18 mouse cellular contexts compared by ENCODE assay signal in the genomic region with DNA sequence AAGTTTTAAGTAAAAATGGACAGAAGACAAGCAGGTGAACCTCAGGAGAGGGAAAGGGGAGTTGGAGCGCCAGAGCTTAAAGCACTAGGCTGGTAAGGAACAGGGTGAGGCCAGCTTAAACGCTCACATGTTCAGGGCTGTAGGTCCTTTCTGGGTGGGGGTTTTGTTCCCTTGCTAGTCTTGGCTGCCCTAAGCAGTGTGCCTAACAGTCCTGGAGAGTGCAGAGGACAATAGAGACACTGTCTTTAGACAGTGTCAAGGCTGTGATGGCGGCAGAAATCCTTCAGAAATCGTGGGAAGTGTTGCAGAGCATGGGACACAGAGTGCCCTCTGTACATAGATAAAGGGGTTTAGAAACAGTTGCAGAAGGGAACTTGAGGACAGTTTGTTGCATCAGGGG. TPM values are rescaled to one million over a fixed set of nuclear protein-coding genes. Genes with fewer than 3 reads are reported as not detected.
DNase-seq lines count a peak whose midpoint lies in the region; ATAC-seq and TF ChIP-seq lines count a peak whose summit lies in the region.
"Had no signal": no experiment of that assay in that cellular context is flagged by ENCODE, and none has a peak within 500 bp of the region (broad histone marks: within the 10 kb centered on the region; RNA-seq: fewer than 3 reads in every experiment).

No protein-coding gene starts in this region.

- WGBS in midbrain, embryonic 12.5 days: 26% methylated on average over 4 of the region's 4 CpGs

- H3K4me1 ChIP-seq in testis, adult 2 months (ENCODE audit: control insufficient read depth, insufficient read depth, low read length): no peaks in the 10 kb centered on the region
- peaks cover 18% of the 10 kb centered on the region for H3K4me1 ChIP-seq in midbrain, embryonic 12.5 days
- H3K4me1 ChIP-seq: embryonic facial prominence, embryonic 12.5 days had no signal

- no peaks in the 10 kb centered on the region for H3K9me3 ChIP-seq in midbrain, embryonic 12.5 days
- H3K9me3 ChIP-seq: embryonic facial prominence, embryonic 12.5 days had no signal

- intact Hi-C loops in gastrocnemius, adult 2 months (cut with DNase I): no loop called here

- H3K27ac ChIP-seq in testis, adult 2 months (ENCODE audit: control insufficient read depth, insufficient read depth, low read depth, low read length): peak overlapping the region; percentile 1; the same call in 1 of the 2 replicates
- peak overlapping the region; percentile 75 for H3K27ac ChIP-seq in midbrain, embryonic 12.5 days (replicated peaks)
- no peak overlapping the region for H3K27ac ChIP-seq in gastrocnemius, adult 2 months
- H3K27ac ChIP-seq: embryonic facial prominence, embryonic 12.5 days; liver, embryonic 14.5 days had no signal

- H3K4me3 ChIP-seq in testis, adult 2 months (ENCODE audit: control insufficient read depth, low read depth, low read length): no peak overlapping the region
- no peak overlapping the region for H3K4me3 ChIP-seq in midbrain, embryonic 12.5 days
- H3K4me3 ChIP-seq in gastrocnemius, adult 2 months: no peak overlapping the region
- H3K4me3 ChIP-seq: embryonic facial prominence, embryonic 12.5 days had no signal

- DNase-seq in embryo, embryonic 10.5 days (ENCODE audit: low spot score): peak; percentile 12
- DNase-seq in embryo, embryonic 10 days (ENCODE audit: low spot score): no peak
- DNase-seq in testis, postnatal 10 days (ENCODE audit: low spot score): no peak
- DNase-seq in kidney, postnatal 4 days: no peak
- DNase-seq in kidney, postnatal 14 days: no peak
- no peak for DNase-seq in gastrocnemius, adult 2 months
- DNase-seq: cerebellum, adult 18-20 months; gastrocnemius, postnatal 36 days; left cerebral cortex, postnatal 4 days; lung, postnatal 36 days had no signal

- ATAC-seq in midbrain, embryonic 12.5 days (ENCODE audit: low FRiP score, low read depth): peak; percentile 73

- no peaks in the 10 kb centered on the region for H3K27me3 ChIP-seq in testis, adult 2 months (ENCODE audit: control insufficient read depth, insufficient read depth, low read length)
- H3K27me3 ChIP-seq in midbrain, embryonic 12.5 days: no peaks in the 10 kb centered on the region
- H3K27me3 ChIP-seq: embryonic facial prominence, embryonic 12.5 days had no signal

- no peak overlapping the region; the same call in 1 of the 2 replicates for H3K9ac ChIP-seq in midbrain, embryonic 12.5 days (replicated peaks)
- H3K9ac ChIP-seq: embryonic facial prominence, embryonic 12.5 days; liver, embryonic 14.5 days had no signal

- no peak for TF ChIP-seq POLR2A in testis, adult 2 months (IDR thresholded peaks at IDR 0.05; ENCODE audit: control insufficient read depth, low read depth, low read length)

- TF ChIP-seq CTCF in testis, adult 2 months (IDR thresholded peaks at IDR 0.05; ENCODE audit: control insufficient read depth, insufficient read depth, insufficient replicate concordance, low read depth, low read length): no peak
- no peak for TF ChIP-seq CTCF in gastrocnemius, adult 2 months (IDR thresholded peaks at IDR 0.05)

- no peaks in the 10 kb centered on the region for H3K36me3 ChIP-seq in testis, adult 2 months (ENCODE audit: control insufficient read depth, insufficient read depth, low read length)
- H3K36me3 ChIP-seq in midbrain, embryonic 12.5 days: no peaks in the 10 kb centered on the region
- H3K36me3 ChIP-seq: embryonic facial prominence, embryonic 12.5 days had no signal

- H3K4me2 ChIP-seq in midbrain, embryonic 12.5 days (replicated peaks): no peak overlapping the region
- H3K4me2 ChIP-seq: embryonic facial prominence, embryonic 12.5 days had no signal

RNA-seq across cellular contexts. Expression of gene Slc25a1, which starts 22.0 kb away (rescaled TPM):
- polyA plus RNA-seq in testis, adult 2 months (2012; rRNA removed): 45.4 and 52.8 TPM in 2 replicates
- 120 and 132 TPM in 2 replicates for polyA plus RNA-seq in midbrain, embryonic 12.5 days (2016; fragmentation: Nextera tagmentation; extraction: Ambion mirVana)
- 1 to 10 TPM; 2.7 to 4.6 TPM for total RNA-seq in gastrocnemius, adult 2 months (2021)

RNA-seq across cellular contexts. Expression of gene Vpreb2, which starts 30.2 kb away (rescaled TPM):
- polyA plus RNA-seq in testis, adult 2 months (2012; rRNA removed): not detected in 2 replicates
- polyA plus RNA-seq in midbrain, embryonic 12.5 days (2016; fragmentation: Nextera tagmentation; extraction: Ambion mirVana): not detected in 2 replicates
- total RNA-seq in gastrocnemius, adult 2 months (2021): not detected
- total RNA-seq: gastrocnemius, postnatal 36 days; left cerebral cortex, postnatal 4 days had no signal
- polyA plus RNA-seq: embryonic facial prominence, embryonic 12.5 days; heart, embryonic 14.5 days; kidney, embryonic 16.5 days had no signal

RNA-seq across cellular contexts. Expression of gene Gsc2, which starts 35.2 kb away (rescaled TPM):
- 7.7 and 8.9 TPM in 2 replicates for polyA plus RNA-seq in testis, adult 2 months (2012; rRNA removed)
- polyA plus RNA-seq in midbrain, embryonic 12.5 days (2016; fragmentation: Nextera tagmentation; extraction: Ambion mirVana): 0.26 and 0.52 TPM in 2 replicates
- total RNA-seq in gastrocnemius, adult 2 months (2021): not detected
- total RNA-seq: gastrocnemius, postnatal 36 days; layer of hippocampus, postnatal 14 days; left cerebral cortex, postnatal 4 days had no signal
- polyA plus RNA-seq: embryonic facial prominence, embryonic 12.5 days; heart, embryonic 14.5 days; kidney, embryonic 16.5 days; liver, embryonic 14.5 days; thymus, postnatal 0 days had no signal

RNA-seq across cellular contexts. Expression of gene Ess2, which starts 38.9 kb away (rescaled TPM):
- 27.2 and 28.3 TPM in 2 replicates for polyA plus RNA-seq in testis, adult 2 months (2012; rRNA removed)
- 56.7 and 61.6 TPM in 2 replicates for polyA plus RNA-seq in midbrain, embryonic 12.5 days (2016; fragmentation: Nextera tagmentation; extraction: Ambion mirVana)
- 1 to 10 TPM; 6.1 to 6.4 TPM for total RNA-seq in gastrocnemius, adult 2 months (2021)

RNA-seq across cellular contexts. Expression of gene Tssk2, which starts 51.6 kb away (rescaled TPM):
- polyA plus RNA-seq in testis, adult 2 months (2012; rRNA removed): 845 and 898 TPM in 2 replicates
- polyA plus RNA-seq in midbrain, embryonic 12.5 days (2016; fragmentation: Nextera tagmentation; extraction: Ambion mirVana): not detected in 2 replicates
- not detected for total RNA-seq in gastrocnemius, adult 2 months (2021)
- total RNA-seq: gastrocnemius, postnatal 36 days; layer of hippocampus, postnatal 14 days; left cerebral cortex, postnatal 4 days had no signal
- polyA plus RNA-seq: heart, embryonic 14.5 days; kidney, embryonic 16.5 days; liver, embryonic 14.5 days; thymus, postnatal 0 days had no signal
